Mouse (Mus musculus) testis, postnatal 14 days (tissue): ENCODE measurements at regions not wholly inside any gene's neighbourhood (a gene's known extent, or its start where the extent isn't known, plus 50 kb on each side); places are given as distances from the start of the nearest gene placed in this dataset.

ENCODE experiments used
- DNase-seq: peaks from one replicate; pipeline ENCODE4 v3.0.0; 2021; ENCODE audit warnings: low spot score

GRCm38 (mm10) chr2:131672646-131673045 is 110.6 kb upstream of the Adra1d start:
- DNase-seq, result no peak

- DNase-seq, result no peak
Observed at GRCm38 (mm10) chr2:131672223-131672622, 110.1 kb upstream of the Adra1d start.

- no peak for DNase-seq
Observed at GRCm38 (mm10) chr2:131670876-131671275, 108.8 kb upstream of the Adra1d start.

- no peak for DNase-seq
Observed at GRCm38 (mm10) chr2:131667874-131668273, 105.8 kb upstream of the Adra1d start.

- no peak for DNase-seq
Observed at GRCm38 (mm10) chr2:131666841-131667364, 104.8 kb upstream of the Adra1d start.

GRCm38 (mm10) chr2:131664575-131664974 is 102.5 kb upstream of the Adra1d start:
- DNase-seq, result no peak

GRCm38 (mm10) chr2:131663199-131663809 is 101.2 kb upstream of the Adra1d start:
- DNase-seq, result no peak

- peak; percentile 27 for DNase-seq
Observed at GRCm38 (mm10) chr2:131652197-131652596, 90.1 kb upstream of the Adra1d start.

GRCm38 (mm10) chr2:131650611-131651153 is 88.6 kb upstream of the Adra1d start:
- no peak for DNase-seq

- no peak for DNase-seq
Observed at GRCm38 (mm10) chr2:131644166-131644858, 82.2 kb upstream of the Adra1d start.

- DNase-seq, result no peak
Observed at GRCm38 (mm10) chr2:131642456-131642855, 80.4 kb upstream of the Adra1d start.

- no peak for DNase-seq
Observed at GRCm38 (mm10) chr2:131638996-131639605, 77.0 kb upstream of the Adra1d start.

- DNase-seq, result no peak
Observed at GRCm38 (mm10) chr2:131635791-131636190, 73.7 kb upstream of the Adra1d start.

GRCm38 (mm10) chr2:131617916-131618315 is 55.8 kb upstream of the Adra1d start:
- no peak for DNase-seq

GRCm38 (mm10) chr2:131612486-131612885 is 50.4 kb upstream of the Adra1d start:
- DNase-seq, result no peak
